Mouse (Mus musculus): ENCODE measurements around the gene Mycbp.

DNA sequence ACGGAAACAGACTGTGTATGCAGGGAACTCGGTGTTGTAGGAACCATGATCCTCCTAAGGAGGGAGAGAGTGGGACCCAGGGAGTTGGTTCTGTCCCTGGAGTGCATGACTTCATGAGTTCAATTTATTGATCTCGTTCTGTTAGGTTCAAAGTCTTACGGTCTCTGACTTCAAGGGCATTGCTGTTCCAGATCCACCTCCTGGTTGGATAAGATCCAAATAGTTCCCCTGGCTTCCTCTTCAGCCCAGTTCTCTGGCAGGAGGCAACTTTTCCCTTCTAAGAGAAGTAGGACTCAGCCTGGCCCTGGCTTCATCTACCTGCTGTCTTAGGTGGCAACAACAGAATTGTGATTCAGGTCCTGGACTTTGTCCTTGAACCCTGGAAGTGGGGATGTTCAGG, 53.3 kb downstream of the Mycbp start:
- TF ChIP-seq POLR2A (IDR thresholded peaks at IDR 0.05; ENCODE audit: insufficient read depth, low read depth, low read length) (no peak), CTCF (IDR thresholded peaks at IDR 0.05) (no peak)
